Mouse (Mus musculus) MN1 (cell line): ENCODE results near the gene Cyth1.

Experiments used
- DNase-seq: peaks from one replicate; pipeline ENCODE4 v3.0.0-alpha.2; 2016; ENCODE audit warnings: low spot score

Gene Cyth1

GRCm38 (mm10) chr11:118152964-118153363, 95.4 kb downstream of the Cyth1 start:
- peak; percentile 73 for DNase-seq

GRCm38 (mm10) chr11:118151423-118152180, 96.8 kb downstream of the Cyth1 start:
- DNase-seq = no peak

- DNase-seq = no peak
These were observed 98.2 kb downstream of the Cyth1 start for GRCm38 (mm10) chr11:118150115-118150701.

- DNase-seq = no peak
These were observed 100.3 kb downstream of the Cyth1 start for GRCm38 (mm10) chr11:118147877-118148637.

GRCm38 (mm10) chr11:118146446-118146845, 101.9 kb downstream of the Cyth1 start:
- no peak for DNase-seq

- DNase-seq = no peak
These were observed 102.5 kb downstream of the Cyth1 start for GRCm38 (mm10) chr11:118145771-118146351.

GRCm38 (mm10) chr11:118145092-118145491, 103.3 kb downstream of the Cyth1 start:
- DNase-seq = no peak

GRCm38 (mm10) chr11:118143731-118144130, 104.7 kb downstream of the Cyth1 start:
- DNase-seq = no peak

- DNase-seq = no peak
These were observed 105.7 kb downstream of the Cyth1 start for GRCm38 (mm10) chr11:118142547-118143165.

- no peak for DNase-seq
These were observed 107.4 kb downstream of the Cyth1 start for GRCm38 (mm10) chr11:118140771-118141565.

GRCm38 (mm10) chr11:118138347-118138746, 110.0 kb downstream of the Cyth1 start:
- no peak for DNase-seq

- no peak for DNase-seq
These were observed 112.2 kb downstream of the Cyth1 start for GRCm38 (mm10) chr11:118136172-118136632.

- DNase-seq = no peak
These were observed 113.1 kb downstream of the Cyth1 start for GRCm38 (mm10) chr11:118135271-118135670.

- DNase-seq = peak; percentile 83
These were observed 114.6 kb downstream of the Cyth1 start for GRCm38 (mm10) chr11:118133752-118134169.

GRCm38 (mm10) chr11:118133133-118133751, 115.2 kb downstream of the Cyth1 start:
- peak; percentile 79 for DNase-seq

GRCm38 (mm10) chr11:118132136-118132535, 116.3 kb downstream of the Cyth1 start:
- DNase-seq = peak; percentile 42

GRCm38 (mm10) chr11:118130534-118130933, 117.9 kb downstream of the Cyth1 start, which contains the start of gene Dnah17:
Gene Dnah17, minus strand, starts transcription at chr11:118130634.
- DNase-seq = no peak

GRCm38 (mm10) chr11:118129812-118130211, 118.6 kb downstream of the Cyth1 start:
- no peak for DNase-seq

- DNase-seq = no peak
These were observed 126.8 kb downstream of the Cyth1 start for GRCm38 (mm10) chr11:118121592-118121991.

GRCm38 (mm10) chr11:118118777-118119176, 129.6 kb downstream of the Cyth1 start:
- DNase-seq = no peak
